ENCODE assay signal across 13 mouse cellular contexts in genomic region chr3:88228906-88229305, GRCm38 (mm10). TPM values are rescaled to one million over a fixed set of nuclear protein-coding genes. Genes with fewer than 3 reads are reported as not detected.
DNase-seq lines count a peak whose midpoint lies in the region; ATAC-seq and TF ChIP-seq lines count a peak whose summit lies in the region.
"Had no signal": no experiment of that assay in that cellular context is flagged by ENCODE, and none has a peak within 500 bp of the region (broad histone marks: within the 10 kb centered on the region; RNA-seq: fewer than 3 reads in every experiment).

No protein-coding gene starts in this region.

- H3K4me1 ChIP-seq in forebrain, postnatal 0 days (ENCODE audit: insufficient read depth): peaks cover 62% of the 10 kb centered on the region
- peaks cover 31% of the 10 kb centered on the region for H3K4me1 ChIP-seq in midbrain, embryonic 16.5 days (ENCODE audit: control insufficient read depth, insufficient read depth, low read length)

- 0 out of 2 replicates have a peak overlapping the region, but pooled peaks have one; percentile 31 for H3K9ac ChIP-seq in forebrain, postnatal 0 days
- no peak overlapping the region for H3K9ac ChIP-seq in midbrain, embryonic 16.5 days (ENCODE audit: low read depth, low read length)

- ATAC-seq in forebrain, postnatal 0 days: no peak
- no peak for ATAC-seq in midbrain, embryonic 16.5 days

- peaks cover 62% of the 10 kb centered on the region for H3K36me3 ChIP-seq in forebrain, postnatal 0 days (ENCODE audit: insufficient read depth)
- peaks cover 12% of the 10 kb centered on the region for H3K36me3 ChIP-seq in midbrain, embryonic 16.5 days (ENCODE audit: control insufficient read depth, insufficient read depth, low read length)

- no peak overlapping the region for H3K4me2 ChIP-seq in forebrain, postnatal 0 days (ENCODE audit: low read depth)
- H3K4me2 ChIP-seq in midbrain, embryonic 16.5 days (ENCODE audit: low read length): no peak overlapping the region

- peak overlapping the region; percentile 95 for H3K27ac ChIP-seq in layer of hippocampus, adult 2 months
- peak overlapping the region; percentile 95 for H3K27ac ChIP-seq in forebrain, postnatal 0 days (ENCODE audit: low read depth, low read length)
- H3K27ac ChIP-seq in midbrain, embryonic 16.5 days (ENCODE audit: low read length): peak overlapping the region; percentile 76

- no peaks in the 10 kb centered on the region for H3K27me3 ChIP-seq in forebrain, postnatal 0 days (ENCODE audit: insufficient read depth, low read length)
- H3K27me3 ChIP-seq in midbrain, embryonic 16.5 days (ENCODE audit: control insufficient read depth, insufficient read depth, low read depth, low read length): peaks cover 5% of the 10 kb centered on the region

- 37% methylated on average over 4 of the region's 4 CpGs for WGBS in forebrain, postnatal 0 days
- WGBS in midbrain, embryonic 16.5 days: 49% methylated on average over 4 of the region's 4 CpGs

- TF ChIP-seq CTCF in layer of hippocampus, adult 2 months (conservative IDR thresholded peaks at IDR 0.05): no peak
- TF ChIP-seq CTCF in forebrain, postnatal 0 days (IDR thresholded peaks at IDR 0.05; ENCODE audit: low read depth): no peak

- H3K9me3 ChIP-seq in forebrain, postnatal 0 days (ENCODE audit: low read length): no peaks in the 10 kb centered on the region
- H3K9me3 ChIP-seq in midbrain, embryonic 16.5 days (replicated peaks; ENCODE audit: control insufficient read depth, low read length, poor library complexity, severe bottlenecking): no peaks in the 10 kb centered on the region

- no peak overlapping the region for H3K4me3 ChIP-seq in layer of hippocampus, adult 2 months
- H3K4me3 ChIP-seq in forebrain, postnatal 0 days (ENCODE audit: low read depth, low read length): no peak overlapping the region
- H3K4me3 ChIP-seq in midbrain, embryonic 16.5 days (ENCODE audit: low read depth, low read length): no peak overlapping the region

- no peak for DNase-seq in layer of hippocampus, adult 2 months (ENCODE audit: low spot score in 2 of 2)
- no peak for DNase-seq in layer of hippocampus, adult 9-11 months
- peak; percentile 75 to 76 for DNase-seq in cerebellum, postnatal 25 days
- peak; percentile 33 for DNase-seq in forebrain, postnatal 0 days
- DNase-seq in lung, postnatal 25 days (ENCODE audit: low spot score): no peak
- DNase-seq in ovary, postnatal 36 days (ENCODE audit: low spot score): no peak
- DNase-seq in adipocyte (ENCODE audit: low spot score): no peak
- DNase-seq: adrenal gland, adult 2 months; liver; lung, postnatal 36 days had no signal

RNA-seq across cellular contexts. Expression of gene Rhbg, which starts 25.6 kb away (rescaled TPM):
- total RNA-seq in layer of hippocampus, adult 2 months (2021): not detected
- 0.19 TPM in 1 of 2 replicates, not detected in the other for total RNA-seq in forebrain, postnatal 0 days (2014; rRNA removed)
- 0.21 and 0.25 TPM in 2 replicates for polyA plus RNA-seq in forebrain, postnatal 0 days (2015; fragmentation: Nextera tagmentation; extraction: Ambion mirVana)
- polyA plus RNA-seq in midbrain, embryonic 16.5 days (2015; fragmentation: Nextera tagmentation; extraction: Ambion mirVana): 0.18 and 0.21 TPM in 2 replicates
- total RNA-seq: neutrophil, adult 5-6 weeks had no signal

RNA-seq across cellular contexts. Expression of gene Gm38392, which starts 58.1 kb away (rescaled TPM):
- total RNA-seq in layer of hippocampus, adult 2 months (2021): under 1 TPM in 1 of 2 experiments, not detected in 1; 0.59 TPM
- total RNA-seq in forebrain, postnatal 0 days (2014; rRNA removed): 0.69 TPM in 1 of 2 replicates, not detected in the other
- polyA plus RNA-seq in forebrain, postnatal 0 days (2015; fragmentation: Nextera tagmentation; extraction: Ambion mirVana): 0.16 TPM in 1 of 2 replicates, not detected in the other
- polyA plus RNA-seq in midbrain, embryonic 16.5 days (2015; fragmentation: Nextera tagmentation; extraction: Ambion mirVana): 0.16 TPM in 1 of 2 replicates, not detected in the other
- total RNA-seq: neutrophil, adult 5-6 weeks had no signal
- polyA plus RNA-seq: adrenal gland, adult 2 months; heart, embryonic 16.5 days had no signal

Comparison
In these comparisons a context has a peak if more than half of its experiments do, and no peak if none do; other contexts are left out.
1. DNase-seq: peak in cerebellum, postnatal 25 days (2 of 2) and forebrain, postnatal 0 days (single experiment); none in layer of hippocampus, adult 2 months (0 of 2), layer of hippocampus, adult 9-11 months (single experiment), lung, postnatal 25 days (single experiment), ovary, postnatal 36 days (single experiment) and adipocyte (single experiment).
2. Peak in every context shown above with its lines, with median percentiles within 50 percentile points of each other: H3K27ac ChIP-seq.